Mouse (Mus musculus) layer of hippocampus, postnatal 36 days (tissue): ENCODE measurements around the gene Ppp2r5b. TPM values are rescaled to one million over a fixed set of nuclear protein-coding genes. Genes with fewer than 3 reads are reported as not detected.

ENCODE experiments used
- DNase-seq, 2 experiments: peaks; one replicate each; pipeline ENCODE4 v3.0.0; 2022
- microRNA-seq, 2 experiments: library from miRNA; unstranded; fragments of <30 nt; microRNA quantifications; one replicate each; pipeline ENCODE4 v1.2.0; 2021
- total RNA-seq, 2 experiments: library from RNA; stranded (reverse); gene quantifications; 2 replicates each; pipeline ENCODE4 v1.2.3; 2021

Ppp2r5b gene
- total RNA-seq, 2 experiments from 2014 or later, result 135 to 137 TPM

- no peak for DNase-seq
These were observed 1.2 kb downstream of the Ppp2r5b start for GRCm38 (mm10) chr19:6234337-6235083.

GRCm38 (mm10) chr19:6233647-6234046 is 2.0 kb downstream of the Ppp2r5b start:
- no peak for DNase-seq

- DNase-seq, result no peak
These were observed 4.6 kb downstream of the Ppp2r5b start for GRCm38 (mm10) chr19:6231036-6231435.

GRCm38 (mm10) chr19:6230411-6230810 is 5.3 kb downstream of the Ppp2r5b start:
- DNase-seq, result no peak

GRCm38 (mm10) chr19:6227864-6228263 is 7.8 kb downstream of the Ppp2r5b start:
- no peak for DNase-seq

GRCm38 (mm10) chr19:6226763-6227162 is 8.9 kb downstream of the Ppp2r5b start:
- DNase-seq, result no peak

- DNase-seq, result no peak
These were observed 9.5 kb downstream of the Ppp2r5b start, which contains the start of gene Gpha2 for GRCm38 (mm10) chr19:6226135-6226534. Gene Gpha2 (plus strand): TSS chr19:6226380.

- DNase-seq, result no peak
These were observed 17.1 kb downstream of the Ppp2r5b start for GRCm38 (mm10) chr19:6218606-6219005.

- DNase-seq, result no peak
These were observed 19.5 kb downstream of the Ppp2r5b start for GRCm38 (mm10) chr19:6216046-6216705.

GRCm38 (mm10) chr19:6206716-6207115 is 29.0 kb downstream of the Ppp2r5b start:
- no peak for DNase-seq

- DNase-seq, result no peak
These were observed 31.4 kb downstream of the Ppp2r5b start for GRCm38 (mm10) chr19:6204265-6204664.

GRCm38 (mm10) chr19:6184131-6184530 is 51.5 kb downstream of the Ppp2r5b start, which contains the start of gene Majin:
Gene Majin (plus strand): TSS chr19:6184388.
- DNase-seq, result no peak

- no peak for DNase-seq
These were observed 53.1 kb downstream of the Ppp2r5b start for GRCm38 (mm10) chr19:6182534-6182933.

- DNase-seq, result no peak
These were observed 54.0 kb downstream of the Ppp2r5b start for GRCm38 (mm10) chr19:6181629-6182028.

GRCm38 (mm10) chr19:6178775-6179174 is 56.9 kb downstream of the Ppp2r5b start:
- DNase-seq, result no peak

Small RNA genes lying within 50 kb of the gene (microRNA-seq; reads per million reads assigned to microRNA genes)
- gene Mir192, result 13.1 to 66.0 reads per million in 2 experiments
- gene Mir194-2, result 18.2 to 34.9 reads per million in 2 experiments

Other genes starting within 250 kb of the Ppp2r5b start
- not detected for gene Slc22a20, start 249.7 kb downstream of the Ppp2r5b start, total RNA-seq
- gene Capn1, start 220.0 kb downstream of the Ppp2r5b start, total RNA-seq, result 10 to 100 TPM; 20.5 to 26.0 TPM
- 10 to 100 TPM; 46.4 to 52.3 TPM for gene Syvn1, start 189.3 kb downstream of the Ppp2r5b start, total RNA-seq
- gene Mrpl49, start 178.1 kb downstream of the Ppp2r5b start, total RNA-seq, result 10 to 100 TPM; 46.8 to 47.9 TPM
- gene Fau, start 178.0 kb downstream of the Ppp2r5b start, total RNA-seq, result 100 to 1,000 TPM; 676 to 701 TPM
- gene Znhit2, start 174.7 kb downstream of the Ppp2r5b start, total RNA-seq, result 10 to 100 TPM; 33.1 to 35.2 TPM
- 10 to 100 TPM; 26.4 to 34.2 TPM for gene Tm7sf2, start 167.5 kb downstream of the Ppp2r5b start, total RNA-seq
- gene Vps51, start 158.6 kb downstream of the Ppp2r5b start, total RNA-seq, result 10 to 100 TPM; 85.3 to 88.8 TPM
- gene Tmem262, start 155.8 kb downstream of the Ppp2r5b start, total RNA-seq, result not detected
- 1 to 10 TPM; 1.5 to 1.6 TPM for gene Gm28374, start 153.6 kb downstream of the Ppp2r5b start, total RNA-seq
- 10 to 100 TPM; 39.6 to 40.3 TPM for gene Zfpl1, start 150.9 kb downstream of the Ppp2r5b start, total RNA-seq
- gene Cdca5, start 150.9 kb downstream of the Ppp2r5b start, total RNA-seq, result under 1 TPM; 0.17 to 0.43 TPM
- gene AC131692.1, start 141.5 kb downstream of the Ppp2r5b start, total RNA-seq, result not detected
- gene Naaladl1, start 130.1 kb downstream of the Ppp2r5b start, total RNA-seq, result under 1 TPM in 1 of 2 experiments, not detected in 1; 0.12 TPM
- 10 to 100 TPM; 14.7 to 14.9 TPM for gene Sac3d1, start 117.2 kb downstream of the Ppp2r5b start, total RNA-seq
- 10 to 100 TPM; 40.2 to 42.5 TPM for gene Snx15, start 107.6 kb downstream of the Ppp2r5b start, total RNA-seq
- under 1 TPM; 0.28 to 0.60 TPM for gene Batf2, start 94.9 kb downstream of the Ppp2r5b start, total RNA-seq
- gene Arl2, start 94.3 kb downstream of the Ppp2r5b start, total RNA-seq, result 10 to 100 TPM; 69.1 to 73.2 TPM
- gene Majin, start 51.5 kb downstream of the Ppp2r5b start, total RNA-seq, result not detected
- not detected for gene Gpha2, start 9.5 kb downstream of the Ppp2r5b start, total RNA-seq
- 10 to 100 TPM; 31.3 to 34.0 TPM for gene Atg2a, start 5.8 kb upstream of the Ppp2r5b start, total RNA-seq
- gene Ehd1, start 40.9 kb upstream of the Ppp2r5b start, total RNA-seq, result 10 to 100 TPM; 72.8 to 82.2 TPM
- 1 to 10 TPM; 4.3 to 6.9 TPM for gene Cdc42bpg, start 70.6 kb upstream of the Ppp2r5b start, total RNA-seq
- 10 to 100 TPM; 63.3 to 69.8 TPM for gene Men1, start 99.1 kb upstream of the Ppp2r5b start, total RNA-seq
- gene Map4k2, start 105.3 kb upstream of the Ppp2r5b start, total RNA-seq, result 10 to 100 TPM; 74.9 to 87.7 TPM
- 100 to 1,000 TPM; 188 to 222 TPM for gene Sf1, start 127.8 kb upstream of the Ppp2r5b start, total RNA-seq
- 10 to 100 TPM; 18.3 to 22.1 TPM for gene Pygm, start 148.5 kb upstream of the Ppp2r5b start, total RNA-seq
- 10 to 100 TPM; 23.8 to 34.5 TPM for gene Rasgrp2, start 163.5 kb upstream of the Ppp2r5b start, total RNA-seq
- 100 to 1,000 TPM; 399 to 414 TPM for gene Nrxn2, start 182.9 kb upstream of the Ppp2r5b start, total RNA-seq